Mouse (Mus musculus) liver (tissue): ENCODE measurements around the gene Zc3h18.
A peak's percentile ranks its signal among the peaks of the same experiment; 100 is the strongest.

Experiments used
- DNase-seq: peaks from one replicate; pipeline ENCODE4 v3.0.0-alpha.2; 2020; ENCODE audit warnings: mixed read lengths

Gene Zc3h18

DNA sequence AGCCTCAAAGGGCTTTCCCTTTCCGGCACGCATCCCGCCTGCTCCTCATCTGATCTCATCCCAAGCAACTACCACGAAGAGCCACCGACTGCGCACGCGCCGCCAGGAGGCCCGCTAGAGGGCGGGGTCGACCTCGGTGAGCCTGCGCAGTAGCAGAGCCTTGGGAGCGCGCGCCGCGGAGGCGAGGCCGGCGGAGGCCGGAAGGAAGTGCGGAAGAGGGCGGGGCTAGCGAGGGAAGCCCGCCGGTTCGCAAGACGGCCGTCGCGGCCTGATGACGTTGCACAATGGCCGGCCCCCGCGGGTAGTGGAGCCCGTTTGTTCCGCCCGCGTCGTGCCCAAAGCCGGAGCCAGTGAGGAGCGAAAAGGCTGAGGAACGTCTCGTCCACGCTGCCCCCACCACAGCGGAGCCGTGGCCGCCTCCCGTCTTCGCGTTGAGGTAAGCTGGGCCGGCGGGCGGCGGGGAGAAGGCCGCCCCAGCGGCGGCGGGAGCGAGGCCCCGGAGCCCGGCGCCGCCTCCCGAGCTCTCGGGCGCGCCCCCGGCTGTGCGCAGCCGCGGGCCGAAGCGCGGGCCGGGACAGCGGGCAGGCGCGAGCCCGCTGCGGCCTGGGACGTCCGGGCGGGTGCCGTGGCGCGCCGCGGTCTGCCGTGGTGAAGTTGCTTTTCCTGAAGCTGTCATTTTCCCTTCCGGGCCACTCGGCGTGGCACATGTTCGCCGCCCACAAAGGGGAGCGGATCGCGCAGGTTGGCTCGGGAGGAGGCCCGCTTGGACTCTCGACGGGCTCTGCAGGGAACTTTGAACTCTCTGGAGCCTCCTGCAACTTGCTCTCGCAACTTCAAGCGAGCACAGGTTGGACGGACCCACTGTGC lies at the start of gene Zc3h18:
Zc3h18 (plus strand) TSS at position 245 of the 867 bp plus-strand sequence.
- DNase-seq = peak; percentile 100

DNA sequence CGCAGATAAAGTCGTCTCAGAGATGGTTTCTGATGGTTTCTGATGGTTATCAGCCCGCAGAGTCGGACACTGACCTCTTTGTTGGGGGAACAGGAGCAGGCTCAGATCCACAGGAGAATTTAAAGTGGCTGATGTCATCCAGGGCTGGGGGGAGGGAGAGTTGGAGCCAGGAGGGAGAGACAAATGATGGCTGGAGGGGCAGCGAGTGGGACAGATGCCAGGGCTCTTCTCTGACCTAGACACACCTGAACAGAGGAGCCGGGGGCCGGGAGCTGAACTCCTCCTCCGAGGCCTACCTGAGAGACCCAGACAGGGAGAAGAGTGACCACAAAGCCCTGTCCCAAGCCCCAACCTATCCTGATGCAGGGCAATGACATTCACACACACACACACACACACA lies 47.3 kb upstream of the Zc3h18 start:
- DNase-seq = no peak

DNA sequence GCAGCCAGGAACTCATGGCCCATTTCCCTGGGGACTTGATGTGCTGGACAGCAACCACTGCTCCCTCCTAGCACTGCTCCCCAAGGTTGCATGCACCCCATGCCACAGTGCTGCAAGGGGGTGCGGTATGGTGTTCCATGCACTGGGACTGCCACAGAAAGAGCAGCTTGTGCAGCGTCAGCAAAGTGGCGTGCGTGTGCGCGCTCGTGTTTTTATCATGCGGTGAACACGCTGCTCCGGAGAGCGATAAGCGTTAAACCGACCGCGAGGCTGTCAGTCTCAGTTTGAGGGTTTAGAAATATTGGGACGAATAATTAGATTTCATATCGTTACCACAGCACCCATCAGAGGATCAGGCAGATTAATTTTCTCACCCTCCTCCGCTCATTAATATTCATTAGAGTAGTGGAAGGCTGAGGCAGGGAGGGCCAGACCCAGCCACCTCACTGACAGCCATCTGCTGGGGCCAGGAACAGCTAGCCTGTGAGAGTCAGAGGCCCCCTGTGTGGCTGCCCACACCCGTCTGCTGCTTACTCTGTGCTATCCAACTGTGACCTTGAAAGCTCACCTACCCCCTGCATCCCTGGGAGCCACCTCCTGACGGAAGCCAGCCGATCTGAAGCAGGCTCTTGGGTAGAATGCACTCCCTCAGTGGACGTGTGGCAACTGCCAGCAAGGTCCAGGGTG lies 46.7 kb upstream of the Zc3h18 start:
- DNase-seq = peak; percentile 81

DNA sequence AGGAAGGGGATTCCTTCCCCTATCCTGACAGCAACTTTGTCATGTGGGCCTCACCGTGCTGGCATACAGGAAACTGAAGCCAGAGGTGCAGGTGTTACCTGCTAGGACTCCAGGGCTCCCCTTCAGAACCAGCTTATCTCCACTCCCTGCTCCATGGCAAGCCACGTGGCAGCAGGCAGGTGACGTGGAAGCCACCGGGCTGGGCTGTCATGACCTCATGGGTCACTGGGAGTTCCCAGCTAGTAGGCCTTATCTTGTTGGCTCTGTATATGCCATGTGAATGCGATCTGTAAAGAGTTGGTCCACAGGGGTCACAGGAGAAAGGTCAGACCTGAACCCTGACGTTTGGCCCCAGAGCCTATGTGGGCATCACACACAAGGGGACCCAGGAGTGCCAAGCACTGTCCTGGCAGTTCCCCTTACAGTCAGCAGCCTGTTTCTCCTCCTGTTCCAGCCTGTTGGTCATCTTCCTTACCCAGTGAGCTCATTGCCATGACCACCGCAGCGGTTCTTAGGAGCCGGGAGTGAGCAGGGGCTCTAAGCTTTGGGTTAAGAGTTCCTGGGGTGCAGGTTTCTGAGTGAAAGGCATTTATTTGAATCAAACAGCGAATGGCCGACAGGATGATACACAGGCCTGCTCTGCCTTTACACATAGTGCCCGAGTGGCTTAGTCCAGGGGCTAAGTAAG lies 45.8 kb upstream of the Zc3h18 start:
- DNase-seq = peak; percentile 87

DNA sequence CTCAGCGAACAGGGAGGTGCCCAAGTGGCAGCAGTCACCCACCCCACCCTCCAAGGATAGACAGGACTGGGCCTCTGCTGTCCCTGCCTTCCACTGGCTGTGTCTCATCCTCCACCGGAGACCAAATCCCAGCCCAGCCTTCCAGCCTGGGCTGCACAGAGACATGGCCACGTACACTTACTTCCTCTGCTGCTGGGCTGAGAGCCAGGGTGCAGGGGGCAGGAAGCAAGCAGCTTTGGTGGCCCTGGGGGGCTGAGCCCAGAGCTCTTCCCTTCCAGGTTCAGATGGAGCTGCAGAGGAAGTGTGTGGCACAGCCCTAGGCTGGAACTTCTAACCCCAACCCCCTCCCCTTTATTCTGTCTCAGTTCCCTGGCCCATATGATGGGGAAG lies 45.3 kb upstream of the Zc3h18 start:
- DNase-seq = peak; percentile 56

DNA sequence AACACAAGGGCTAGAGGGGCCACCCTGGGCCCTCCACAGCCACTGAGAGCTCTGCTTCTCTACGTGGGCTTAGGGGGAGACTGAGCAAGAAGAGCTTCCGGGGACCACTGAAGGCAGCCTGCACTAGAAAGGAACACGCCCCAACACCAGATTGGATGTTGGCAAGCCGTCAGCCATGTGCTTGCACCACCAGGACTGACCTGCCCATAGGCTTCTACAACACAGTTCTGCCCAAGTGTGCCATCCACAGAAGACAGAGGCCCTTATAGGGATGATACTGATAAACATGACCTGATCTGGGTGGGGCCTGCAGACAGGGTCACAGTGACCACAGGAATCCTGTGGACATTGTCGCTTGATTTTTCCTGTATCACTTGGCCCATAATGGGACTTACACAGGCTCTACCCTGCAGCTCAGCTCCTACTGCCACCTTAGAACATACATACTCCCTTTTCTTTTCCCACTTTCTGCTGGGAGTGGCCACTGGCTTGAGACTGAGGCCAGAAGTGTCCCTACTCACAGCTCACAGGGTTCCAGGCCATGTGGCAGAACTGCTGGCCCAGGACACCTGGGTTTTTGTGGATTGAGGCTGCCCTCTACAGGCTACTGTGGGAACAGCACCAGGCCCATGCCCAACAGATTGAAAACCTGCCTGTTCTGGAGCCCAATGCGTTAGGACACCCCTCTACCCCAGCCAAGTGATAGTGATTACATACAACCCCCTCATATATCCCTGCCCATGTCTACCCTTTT lies 43.5 kb upstream of the Zc3h18 start:
- DNase-seq = peak; percentile 84

DNA sequence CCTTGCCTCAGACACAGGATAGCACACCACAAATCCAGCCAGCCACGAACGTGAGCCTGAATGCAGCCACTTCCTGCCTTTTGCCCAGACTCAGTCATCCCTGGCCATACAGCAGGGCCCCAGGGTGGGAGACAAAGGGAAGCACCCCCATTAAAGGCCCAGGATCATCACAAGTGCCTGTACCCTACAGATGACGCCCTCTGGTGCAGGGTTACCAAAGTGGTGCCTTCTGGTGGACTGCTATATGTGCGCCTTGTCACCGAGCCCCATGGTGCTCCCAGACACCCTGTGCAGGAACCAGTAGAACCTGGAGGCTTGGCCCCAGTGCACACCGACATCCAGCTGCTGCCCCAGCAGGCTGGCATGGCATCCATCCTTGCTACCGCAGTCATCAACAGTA lies 42.9 kb upstream of the Zc3h18 start:
- no peak for DNase-seq

DNA sequence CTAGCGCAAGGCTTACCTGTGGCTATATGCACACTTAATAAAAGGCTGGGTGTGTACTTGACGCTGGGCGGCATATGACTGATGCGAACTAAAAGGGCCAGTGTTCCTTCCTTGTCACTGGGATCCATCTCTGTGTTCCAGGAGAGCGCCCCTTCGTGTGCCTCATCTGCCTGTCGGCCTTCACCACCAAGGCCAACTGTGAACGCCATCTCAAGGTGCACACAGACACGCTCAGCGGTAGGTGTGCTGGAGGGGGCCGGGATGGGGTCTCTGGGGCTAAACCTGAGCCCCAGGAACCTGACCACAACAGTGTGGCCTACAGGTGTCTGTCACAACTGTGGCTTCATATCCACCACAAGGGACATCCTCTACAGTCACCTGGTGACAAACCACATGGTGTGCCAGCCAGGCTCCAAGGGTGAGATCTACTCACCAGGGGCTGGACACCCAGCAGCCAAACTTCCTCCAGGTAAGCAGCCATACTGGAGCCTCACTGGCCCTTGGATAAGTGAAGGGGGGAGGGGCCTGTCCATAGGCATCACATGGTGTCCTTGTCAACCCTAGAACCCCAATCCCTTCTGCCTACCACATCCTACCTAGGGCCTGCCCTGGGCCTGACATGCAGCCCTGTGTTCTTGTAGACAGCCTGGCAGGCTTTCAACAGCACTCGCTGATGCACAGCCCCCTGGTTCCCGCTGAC lies 41.5 kb upstream of the Zc3h18 start:
- DNase-seq = no peak

DNA sequence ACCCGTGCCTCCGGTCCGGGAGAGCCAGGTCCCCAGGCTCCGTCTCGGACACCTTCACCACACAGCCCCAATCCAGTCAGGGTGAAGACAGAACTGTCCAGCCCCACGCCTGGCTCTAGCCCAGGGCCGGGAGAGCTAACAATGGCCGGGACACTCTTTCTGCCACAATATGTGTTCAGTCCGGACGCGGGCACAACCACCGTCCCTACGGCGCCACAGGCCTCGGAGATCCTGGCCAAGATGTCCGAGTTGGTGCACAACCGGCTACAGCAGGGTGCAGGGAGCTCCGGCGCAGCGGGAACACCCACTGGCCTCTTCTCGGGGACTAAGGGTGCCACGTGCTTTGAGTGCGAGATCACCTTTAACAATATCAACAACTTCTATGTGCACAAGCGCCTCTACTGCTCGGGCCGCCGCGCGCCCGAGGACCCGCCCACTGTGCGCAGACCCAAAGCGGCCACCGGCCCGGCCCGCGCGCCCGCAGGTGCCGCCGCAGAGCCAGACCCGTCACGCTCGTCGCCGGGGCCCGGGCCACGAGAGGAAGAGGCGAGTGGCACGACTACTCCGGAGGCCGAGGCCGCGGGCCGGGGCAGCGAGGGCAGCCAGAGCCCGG lies 40.7 kb upstream of the Zc3h18 start:
- DNase-seq = no peak

DNA sequence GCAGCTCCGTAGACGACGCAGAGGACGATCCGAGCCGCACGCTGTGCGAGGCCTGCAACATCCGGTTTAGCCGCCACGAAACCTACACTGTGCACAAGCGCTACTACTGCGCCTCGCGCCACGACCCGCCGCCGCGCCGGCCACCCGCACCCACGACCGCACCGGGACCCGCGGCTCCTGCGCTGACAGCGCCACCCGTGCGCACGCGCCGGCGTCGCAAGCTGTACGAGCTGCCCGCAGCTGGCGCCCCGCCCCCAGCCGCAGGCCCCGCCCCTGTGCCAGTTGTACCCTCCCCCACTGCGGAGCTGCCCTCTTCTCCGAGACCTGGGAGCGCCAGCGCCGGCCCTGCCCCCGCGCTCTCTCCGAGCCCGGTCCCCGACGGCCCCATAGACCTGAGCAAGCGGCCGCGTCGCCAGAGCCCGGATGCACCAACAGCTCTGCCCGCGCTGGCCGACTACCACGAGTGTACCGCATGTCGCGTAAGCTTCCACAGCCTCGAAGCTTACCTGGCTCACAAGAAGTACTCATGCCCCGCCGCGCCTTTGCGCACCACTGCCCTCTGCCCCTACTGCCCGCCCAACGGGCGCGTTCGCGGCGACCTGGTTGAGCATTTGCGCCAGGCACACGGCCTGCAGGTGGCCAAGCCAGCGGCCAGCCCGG lies 40.0 kb upstream of the Zc3h18 start:
- DNase-seq = peak; percentile 57

DNA sequence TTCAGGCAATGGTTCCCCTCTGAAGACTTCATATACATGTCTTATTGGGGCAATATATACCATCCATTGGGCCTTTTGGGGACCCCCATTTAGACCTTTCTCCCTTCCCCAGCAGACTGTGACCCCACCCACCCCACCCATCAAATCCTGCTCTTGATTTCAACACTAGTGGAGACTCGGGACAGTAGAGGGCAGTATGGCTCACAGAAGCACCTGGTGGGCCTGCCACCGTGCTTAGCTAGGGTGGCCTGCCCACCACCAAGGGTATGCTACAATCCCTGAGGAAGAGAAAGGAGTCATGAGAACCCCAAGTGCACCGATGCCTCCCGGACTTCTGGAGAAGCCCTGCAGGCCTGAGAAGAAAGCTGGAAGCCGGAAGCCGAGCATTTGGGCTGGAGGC lies 37.6 kb upstream of the Zc3h18 start:
- peak; percentile 37 for DNase-seq

DNA sequence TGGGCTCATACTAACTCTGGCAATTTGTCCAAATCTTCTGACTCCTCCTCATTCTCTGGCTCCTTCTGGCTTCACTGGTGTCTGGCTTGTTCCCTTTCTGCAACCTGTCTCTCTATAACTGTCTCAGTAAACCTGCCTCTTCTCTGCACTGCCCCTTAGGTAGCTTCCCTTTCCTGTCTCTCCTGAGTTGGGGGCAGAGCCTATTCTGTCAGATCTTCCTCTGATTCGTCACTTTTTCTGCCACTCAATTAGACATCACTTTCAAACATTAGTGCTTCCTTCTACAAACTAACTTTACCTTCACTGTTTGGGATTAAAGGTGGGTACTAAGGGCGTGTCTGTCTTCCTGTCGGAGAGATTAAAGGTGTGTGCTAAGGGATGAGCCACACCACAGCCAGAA lies 35.6 kb upstream of the Zc3h18 start:
- no peak for DNase-seq

DNA sequence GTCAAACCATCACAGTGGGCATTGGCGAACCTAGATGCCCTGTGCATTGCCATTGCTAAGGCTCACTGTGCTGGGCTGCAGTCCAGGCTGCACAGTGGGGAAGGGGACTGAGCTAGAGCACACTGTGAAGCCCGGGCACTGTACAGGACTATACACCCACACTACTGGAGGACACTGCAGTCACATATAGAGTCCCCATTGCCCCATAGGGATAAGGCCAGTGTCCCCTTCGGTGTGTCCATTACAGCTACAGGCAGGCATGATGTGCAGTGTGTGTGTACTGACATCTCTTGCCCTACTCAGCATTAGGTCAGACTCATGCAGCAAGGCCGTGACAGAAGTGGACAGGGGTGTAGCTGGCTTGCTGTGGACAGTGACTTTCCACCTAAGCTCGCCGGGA lies 34.6 kb upstream of the Zc3h18 start:
- no peak for DNase-seq

DNA sequence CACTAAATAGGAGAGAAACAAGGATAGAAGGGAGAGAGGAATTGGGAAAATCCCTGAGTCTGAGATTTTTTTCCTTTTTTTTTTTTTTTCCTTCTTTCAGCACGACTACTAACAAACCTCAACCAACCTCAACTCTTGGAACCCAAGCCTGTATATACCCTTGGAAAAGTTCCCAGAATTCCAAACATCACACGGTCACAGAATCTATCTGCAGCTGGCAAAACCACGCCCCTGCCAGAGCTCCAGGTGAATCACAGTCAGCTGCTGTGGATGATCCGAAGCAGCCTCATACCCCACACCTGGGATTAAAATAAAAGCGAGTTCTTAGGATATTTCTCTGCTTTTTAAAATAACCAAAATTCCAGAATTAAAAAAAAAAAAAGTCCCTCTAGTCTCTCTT lies 34.0 kb upstream of the Zc3h18 start:
- DNase-seq = no peak

DNA sequence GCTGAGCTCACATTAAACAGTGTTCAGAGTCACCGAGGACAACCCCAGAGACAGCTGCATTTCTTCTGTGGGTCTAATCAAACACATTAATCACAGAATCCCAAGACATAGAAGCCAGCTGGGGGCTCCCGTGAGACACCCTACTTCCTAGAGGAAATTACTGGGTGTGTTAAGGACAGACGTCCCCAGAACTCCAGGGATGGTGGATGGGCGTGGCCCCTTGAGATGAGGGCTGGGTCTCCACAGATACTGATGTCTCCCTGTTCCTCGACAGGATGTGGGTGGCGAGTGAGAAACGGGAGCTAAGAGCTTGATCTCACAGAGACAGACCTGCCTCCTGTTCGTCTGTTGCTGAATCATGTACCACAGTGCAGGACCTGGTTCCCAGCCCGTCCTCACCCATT lies 33.6 kb upstream of the Zc3h18 start:
- DNase-seq = peak; percentile 74

DNA sequence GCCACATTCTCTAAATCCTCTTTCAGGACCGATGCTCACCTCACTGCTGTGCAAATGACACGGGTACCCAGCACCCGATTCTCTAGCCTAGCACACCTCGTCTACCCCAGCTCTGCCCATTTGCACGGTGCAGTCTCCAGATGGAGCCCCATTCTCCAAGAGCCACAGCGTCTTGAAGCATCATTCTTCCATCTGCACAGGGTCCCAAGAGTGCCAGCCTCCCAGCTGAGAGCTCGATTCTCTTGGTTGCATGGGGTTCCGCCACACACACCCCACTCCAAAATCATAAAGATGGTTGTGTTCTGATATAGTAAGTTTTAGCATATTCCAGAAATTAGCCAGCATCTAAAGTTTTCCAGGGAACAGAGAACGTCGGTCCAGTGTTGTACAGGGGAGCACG lies 33.1 kb upstream of the Zc3h18 start:
- DNase-seq = no peak

DNA sequence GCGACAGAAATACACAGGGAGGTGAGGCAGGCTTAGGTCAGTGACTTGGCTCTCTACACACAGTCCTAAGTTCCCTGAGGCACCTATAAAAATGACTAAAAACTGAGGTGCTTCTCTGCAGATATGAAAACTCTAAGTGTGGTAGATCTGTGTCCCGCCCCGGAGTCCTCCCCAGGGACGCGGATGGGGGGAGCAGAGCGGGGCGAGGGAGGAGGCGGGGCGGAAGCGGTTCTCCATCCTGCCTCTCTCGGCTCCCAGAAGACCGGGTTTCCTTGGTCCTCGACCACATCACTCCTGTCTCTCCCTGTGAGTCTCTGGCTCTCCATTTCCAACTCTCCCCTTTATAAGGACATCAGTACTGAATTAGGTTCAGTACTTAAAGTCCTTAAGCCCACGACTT lies 32.7 kb upstream of the Zc3h18 start:
- DNase-seq = peak; percentile 70

DNA sequence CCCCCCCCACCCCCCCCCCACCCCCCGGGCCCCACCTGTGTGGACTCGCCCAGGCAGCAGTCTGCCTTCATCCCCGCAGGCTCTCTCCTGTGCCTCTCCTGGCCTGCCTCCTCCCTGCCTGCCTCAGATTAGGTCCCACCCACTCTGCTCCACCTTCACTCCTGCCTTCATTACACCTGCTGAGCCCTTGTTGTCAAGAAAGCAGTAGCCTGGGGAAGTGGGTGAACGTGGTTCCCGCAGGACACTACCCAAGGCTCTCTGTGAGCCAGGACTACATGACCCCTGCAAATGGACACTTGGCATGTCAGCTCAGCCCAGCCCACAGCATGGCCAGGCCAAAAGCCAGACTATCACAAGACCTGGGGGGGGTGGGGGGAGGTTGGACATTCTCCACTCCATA lies 32.2 kb upstream of the Zc3h18 start:
- DNase-seq = peak; percentile 79

DNA sequence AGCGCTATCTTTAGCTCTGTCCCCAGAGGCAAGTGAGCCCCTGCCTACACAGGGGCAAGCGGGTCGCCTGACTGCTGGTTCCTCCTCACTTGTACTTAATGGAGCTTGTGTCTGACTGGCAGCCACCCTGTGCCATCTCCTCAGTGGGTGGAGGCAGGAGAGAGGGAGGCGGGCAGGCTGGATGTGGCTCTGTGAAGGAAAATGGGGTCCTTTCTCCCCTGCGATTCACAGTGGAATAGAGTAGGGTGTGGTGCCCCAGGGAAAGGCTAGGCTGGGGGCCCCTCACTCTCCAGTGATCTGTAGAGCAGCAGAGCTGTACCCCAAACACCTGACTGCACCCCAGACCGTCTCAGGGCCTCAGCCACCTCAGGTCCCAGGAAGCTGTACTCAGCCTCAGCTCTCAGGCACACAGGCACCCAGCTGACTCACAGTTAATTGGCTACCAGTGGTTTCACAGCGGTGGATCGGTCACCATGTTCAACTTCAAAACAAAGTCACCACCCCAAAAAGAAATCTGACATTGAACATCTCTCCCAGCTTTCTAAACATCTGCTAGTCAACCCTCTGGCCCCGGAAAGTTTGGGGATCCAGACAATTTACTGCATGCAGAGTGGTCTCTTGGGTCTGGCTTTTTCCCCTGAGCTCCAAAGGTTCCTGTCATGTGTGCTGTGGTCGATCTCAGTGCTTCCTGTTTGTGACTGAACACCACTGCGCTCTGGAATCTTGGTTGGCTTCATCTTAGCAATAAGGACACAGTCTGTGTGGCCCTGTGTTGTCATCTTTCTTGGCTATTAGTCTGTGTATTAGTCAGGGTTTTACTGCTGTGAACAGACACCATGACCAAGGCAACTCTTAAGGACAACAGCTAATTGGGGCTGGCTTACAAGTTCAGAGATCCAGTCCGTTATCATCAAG lies 31.0 kb upstream of the Zc3h18 start:
- DNase-seq = peak; percentile 36
